Mouse (Mus musculus) MEL (cell line): ENCODE results near the gene Farp1. TPM values are rescaled to one million over a fixed set of nuclear protein-coding genes. Genes with fewer than 3 reads are reported as not detected.

Experiments used
- DNase-seq: peaks from one replicate; pipeline ENCODE4 v3.0.0; 2011; ENCODE audit warnings: low read depth, low spot score
- H3K27ac ChIP-seq: 2 replicates; pipeline ENCODE4 v1.5.1; 2012; ENCODE audit warnings: low read depth, mild to moderate bottlenecking, control low read depth, low read length, moderate library complexity; ENCODE audit not compliant: control insufficient read depth
- H3K27me3 ChIP-seq, 2 experiments: fragments of 150-350 bp in 1 of 2; sonication (generic) in 1 of 2; 2 replicates each; pipeline ENCODE4 v1.6.1; 2012; ENCODE audit warnings: low read length in 2 of 2, mild to moderate bottlenecking in 2 of 2, improper control_type of control experiment in 1 of 2, moderate library complexity in 1 of 2; ENCODE audit not compliant: insufficient read depth in 2 of 2, control insufficient read depth in 1 of 2
- H3K36me3 ChIP-seq, 2 experiments: 2 replicates each; pipeline ENCODE4 v1.6.1; 2012 to 2014; ENCODE audit warnings: low read length in 2 of 2, improper control_type of control experiment in 1 of 2, inconsistent platforms in 1 of 2, mild to moderate bottlenecking in 1 of 2; ENCODE audit not compliant: insufficient read depth in 2 of 2, control insufficient read depth in 1 of 2
- H3K4me1 ChIP-seq, 2 experiments: fragments of 150-350 bp in 1 of 2; sonication (generic) in 1 of 2; 2 replicates each; pipeline ENCODE4 v1.6.1; 2012; ENCODE audit warnings: low read length in 2 of 2, improper control_type of control experiment in 1 of 2, mild to moderate bottlenecking in 1 of 2; ENCODE audit not compliant: insufficient read depth in 2 of 2, control insufficient read depth in 1 of 2
- H3K4me3 ChIP-seq, 2 experiments: fragments of 150-350 bp in 1 of 2; sonication (generic) in 1 of 2; 2 replicates each; pipeline ENCODE4 v1.5.1; 2012; ENCODE audit warnings: low read depth in 2 of 2, low read length in 2 of 2, mild to moderate bottlenecking in 2 of 2, moderate library complexity in 2 of 2, control low read depth in 1 of 2, improper control_type of control experiment in 1 of 2; ENCODE audit not compliant: control insufficient read depth in 1 of 2, insufficient read depth in 1 of 2
- H3K79me2 ChIP-seq: 2 replicates; pipeline ENCODE4 v1.6.1; 2012; ENCODE audit warnings: mild to moderate bottlenecking, low read length, moderate library complexity; ENCODE audit not compliant: control insufficient read depth, poor library complexity, insufficient read depth
- H3K9ac ChIP-seq: 2 replicates; pipeline ENCODE4 v1.6.1; 2012; ENCODE audit warnings: low read depth, mild to moderate bottlenecking, control low read depth, low read length, moderate library complexity; ENCODE audit not compliant: control insufficient read depth, poor library complexity, severe bottlenecking
- H3K9me3 ChIP-seq: fragments of 150-350 bp; sonication (generic); replicated peaks from 2 replicates; pipeline ENCODE4 v1.6.1; 2012; ENCODE audit warnings: mild to moderate bottlenecking, low read length, improper control_type of control experiment, moderate library complexity; ENCODE audit not compliant: insufficient read depth
- BHLHE40 ChIP-seq: IDR thresholded peaks from 2 replicates; pipeline ENCODE4 v1.6.1; 2012; ENCODE audit warnings: low read depth, mild to moderate bottlenecking, inconsistent platforms, low read length, improper control_type of control experiment, borderline replicate concordance
- CHD1 ChIP-seq: IDR thresholded peaks from 2 replicates; pipeline ENCODE4 v1.6.1; 2012; ENCODE audit warnings: low read depth, mild to moderate bottlenecking, inconsistent platforms, low read length, improper control_type of control experiment
- CHD2 ChIP-seq: IDR thresholded peaks from 2 replicates; pipeline ENCODE4 v1.6.1; 2011; ENCODE audit warnings: low read length, improper control_type of control experiment
- ETS1 ChIP-seq: IDR thresholded peaks from 2 replicates; pipeline ENCODE4 v1.6.1; 2012; ENCODE audit warnings: low read depth, mild to moderate bottlenecking, inconsistent platforms, low read length, improper control_type of control experiment, moderate library complexity
- GABPA ChIP-seq: IDR thresholded peaks from 2 replicates; pipeline ENCODE4 v1.6.1; 2012; ENCODE audit warnings: low read depth, mild to moderate bottlenecking, inconsistent platforms, low read length, improper control_type of control experiment, moderate library complexity
- HCFC1 ChIP-seq: IDR thresholded peaks from 2 replicates; pipeline ENCODE4 v1.6.1; 2012; ENCODE audit warnings: low read depth, mild to moderate bottlenecking, inconsistent platforms, low read length, improper control_type of control experiment, moderate library complexity
- KAT2A ChIP-seq: conservative IDR thresholded peaks from 2 replicates; pipeline ENCODE4 v1.6.1; 2012; ENCODE audit warnings: low read depth, low read length, improper control_type of control experiment, inconsistent platforms
- MAX ChIP-seq: IDR thresholded peaks from 2 replicates; pipeline ENCODE4 v1.6.1; 2011; ENCODE audit warnings: low read length, improper control_type of control experiment
- MAZ ChIP-seq: IDR thresholded peaks from 2 replicates; pipeline ENCODE4 v1.6.1; 2012; ENCODE audit warnings: low read depth, mild to moderate bottlenecking, inconsistent platforms, low read length, improper control_type of control experiment
- MEF2A ChIP-seq: IDR thresholded peaks from 2 replicates; pipeline ENCODE4 v1.6.1; 2014; ENCODE audit warnings: low read depth, mild to moderate bottlenecking, inconsistent platforms, low read length, improper control_type of control experiment; ENCODE audit not compliant: poor library complexity, insufficient replicate concordance, severe bottlenecking; ENCODE audit errors: extremely low read depth
- MYB ChIP-seq: IDR thresholded peaks from 2 replicates; pipeline ENCODE4 v1.6.1; 2011; ENCODE audit warnings: mild to moderate bottlenecking, low read depth, low read length, improper control_type of control experiment
- MYC ChIP-seq: IDR thresholded peaks from 2 replicates; pipeline ENCODE4 v1.6.1; 2011; ENCODE audit warnings: low read depth, mild to moderate bottlenecking, low read length, improper control_type of control experiment, moderate library complexity
- POLR2A ChIP-seq, 2 experiments: IDR thresholded peaks; 2 replicates each; pipeline ENCODE4 v1.6.1; 2011 to 2012; ENCODE audit warnings: low read length in 2 of 2, mild to moderate bottlenecking in 2 of 2, control low read depth in 1 of 2, improper control_type of control experiment in 1 of 2, low read depth in 1 of 2, moderate library complexity in 1 of 2; ENCODE audit not compliant: control insufficient read depth in 1 of 2, insufficient read depth in 1 of 2, poor library complexity in 1 of 2
- RAD21 ChIP-seq: IDR thresholded peaks from 2 replicates; pipeline ENCODE4 v1.6.1; 2011; ENCODE audit warnings: mild to moderate bottlenecking, low read depth, low read length, improper control_type of control experiment
- SIN3A ChIP-seq: IDR thresholded peaks from 2 replicates; pipeline ENCODE4 v1.6.1; 2012; ENCODE audit warnings: low read length, improper control_type of control experiment, inconsistent platforms
- SMC3 ChIP-seq: IDR thresholded peaks from 2 replicates; pipeline ENCODE4 v1.6.1; 2011; ENCODE audit warnings: low read depth, low read length, improper control_type of control experiment
- TBP ChIP-seq: IDR thresholded peaks from 2 replicates; pipeline ENCODE4 v1.8.0; 2011; ENCODE audit warnings: low read depth, low read length, improper control_type of control experiment
- TCF12 ChIP-seq: IDR thresholded peaks from 2 replicates; pipeline ENCODE4 v1.6.1; 2014; ENCODE audit warnings: low read depth, mild to moderate bottlenecking, inconsistent platforms, low read length, improper control_type of control experiment, moderate library complexity
- USF1 ChIP-seq: IDR thresholded peaks from 2 replicates; pipeline ENCODE4 v1.6.1; 2014; ENCODE audit warnings: low read depth, mild to moderate bottlenecking, inconsistent platforms, low read length, improper control_type of control experiment, moderate library complexity
- USF2 ChIP-seq, 2 experiments: IDR thresholded peaks; 2 replicates each; pipeline ENCODE4 v1.6.1; 2011 to 2012; ENCODE audit warnings: improper control_type of control experiment in 2 of 2, low read length in 2 of 2, borderline replicate concordance in 1 of 2, inconsistent platforms in 1 of 2, low read depth in 1 of 2, mild to moderate bottlenecking in 1 of 2; ENCODE audit not compliant: insufficient read depth in 1 of 2
- ZC3H11A ChIP-seq: IDR thresholded peaks from 2 replicates; pipeline ENCODE4 v1.6.1; 2012; ENCODE audit warnings: low read depth, mild to moderate bottlenecking, inconsistent platforms, low read length, improper control_type of control experiment
- ZKSCAN1 ChIP-seq: IDR thresholded peaks from 2 replicates; pipeline ENCODE4 v1.6.1; 2012; ENCODE audit warnings: low read depth, mild to moderate bottlenecking, inconsistent platforms, low read length, improper control_type of control experiment, moderate library complexity
- ZMIZ1 ChIP-seq: IDR thresholded peaks from 2 replicates; pipeline ENCODE4 v1.6.1; 2012; ENCODE audit warnings: low read depth, mild to moderate bottlenecking, inconsistent platforms, low read length, improper control_type of control experiment, moderate library complexity
- polyA plus RNA-seq, 2 experiments: library from polyadenylated mRNA; stranded (reverse) in 1 of 2; unstranded in 1 of 2; fragments of >175 nt in 1 of 2; fragments of >200 nt in 1 of 2; gene quantifications; 2 replicates each; pipeline versions ENCODE4 v1.2.1 to v1.2.4; 2012; ENCODE audit warnings: low replicate concordance in 2 of 2, low read depth in 1 of 2; ENCODE audit not compliant: insufficient read length in 2 of 2, insufficient read depth in 1 of 2, missing spikeins in 1 of 2
- total RNA-seq: library from RNA; depleted of rRNA; stranded (reverse); fragments of 300-350 nt; gene quantifications from 2 replicates; pipeline ENCODE4 v1.2.3, GENCODE M21; 2012

The Farp1 gene
- total and polyA plus RNA-seq, 3 experiments = 0.62 to 1.1 TPM; not detected in 1

GRCm38 (mm10) chr14:121294484-121294883 lies 259.5 kb downstream of the Farp1 start:
- Histone ChIP-seq H3K4me1 (no peaks in the 10 kb centered on the region), H3K79me2 (no peaks in the 10 kb centered on the region), H3K9me3 (no peaks in the 10 kb centered on the region), H3K36me3 (peaks cover 0 to 10% of the 10 kb centered on the region in 2 experiments; a peak in 2 of 4 replicates), H3K27ac (no peak overlapping the region), H3K4me3 (no peak overlapping the region), H3K9ac (no peak overlapping the region), H3K27me3 (no peaks in the 10 kb centered on the region)
- no peak for DNase-seq
- TF ChIP-seq SIN3A = no peak
- TF ChIP-seq HCFC1 = no peak
- TF ChIP-seq MYB = no peak
- no peak for TF ChIP-seq MEF2A
- TF ChIP-seq BHLHE40 = no peak
- no peak for TF ChIP-seq KAT2A
- TF ChIP-seq ZMIZ1 = no peak
- TF ChIP-seq ETS1 = no peak
- TF ChIP-seq ZKSCAN1 = no peak
- TF ChIP-seq MYC = no peak
- TF ChIP-seq CHD1 = no peak
- no peak for TF ChIP-seq CHD2
- TF ChIP-seq TBP = no peak
- TF ChIP-seq MAX = no peak
- no peak for TF ChIP-seq USF1
- no peak for TF ChIP-seq TCF12
- no peak for TF ChIP-seq GABPA
- no peak for TF ChIP-seq SMC3
- TF ChIP-seq RAD21 = no peak
- TF ChIP-seq USF2 (IDR thresholded peaks at IDR 0.05; ENCODE audit: borderline replicate concordance in 1 of 2, insufficient read depth in 1 of 2, low read depth in 1 of 2, low read length in 2 of 2) = no peak

- Histone ChIP-seq H3K9ac (no peak overlapping the region), H3K27ac (no peak overlapping the region), H3K79me2 (no peaks in the 10 kb centered on the region), H3K4me3 (no peak overlapping the region), H3K4me1 (no peaks in the 10 kb centered on the region), H3K27me3 (no peaks in the 10 kb centered on the region), H3K36me3 (peaks cover 0 to 11% of the 10 kb centered on the region in 2 experiments; a peak in 2 of 4 replicates), H3K9me3 (no peaks in the 10 kb centered on the region)
- no peak for TF ChIP-seq MAX
- TF ChIP-seq HCFC1 = no peak
- TF ChIP-seq USF2 (IDR thresholded peaks at IDR 0.05; ENCODE audit: borderline replicate concordance in 1 of 2, insufficient read depth in 1 of 2, low read depth in 1 of 2, low read length in 2 of 2) = no peak
- TF ChIP-seq ZC3H11A = no peak
- no peak for TF ChIP-seq SMC3
- TF ChIP-seq POLR2A (IDR thresholded peaks at IDR 0.05; ENCODE audit: control insufficient read depth in 1 of 2, insufficient read depth in 1 of 2, low read depth in 1 of 2, low read length in 2 of 2, poor library complexity in 1 of 2) = no peak
- no peak for TF ChIP-seq MAZ
- no peak for TF ChIP-seq RAD21
- TF ChIP-seq KAT2A = no peak
- TF ChIP-seq SIN3A = no peak
- no peak for TF ChIP-seq GABPA
- no peak for DNase-seq
These were observed 262.1 kb downstream of the Farp1 start for GRCm38 (mm10) chr14:121297103-121297502.
